In genomic region chr2:103874466-103874865, GRCm38 (mm10) we compare ENCODE assay signal across 19 mouse cellular contexts.
DNase-seq lines count a peak whose midpoint lies in the region; ATAC-seq and TF ChIP-seq lines count a peak whose summit lies in the region.
"Had no signal": no experiment of that assay in that cellular context is flagged by ENCODE, and none has a peak within 500 bp of the region (broad histone marks: within the 10 kb centered on the region; RNA-seq: fewer than 3 reads in every experiment).

No protein-coding gene starts in this region.

- H3K36me3 ChIP-seq in CH12.LX (replicated peaks in 1 of 2; ENCODE audit: control insufficient read depth in 1 of 2, insufficient read depth in 1 of 2, low read length in 1 of 2) = no peaks in the 10 kb centered on the region
- H3K36me3 ChIP-seq in liver, embryonic 13.5 days = no peaks in the 10 kb centered on the region
- no peaks in the 10 kb centered on the region for H3K36me3 ChIP-seq in liver, postnatal 0 days (replicated peaks; ENCODE audit: insufficient read depth, low read length)
- H3K36me3 ChIP-seq in kidney, embryonic 16.5 days (ENCODE audit: insufficient read depth, low read length) = no peaks in the 10 kb centered on the region
- H3K36me3 ChIP-seq: embryonic facial prominence, embryonic 10.5 days; forebrain, embryonic 15.5 days; G1E; heart, embryonic 15.5 days; hindbrain, embryonic 13.5 days had no signal

- H3K79me2 ChIP-seq in CH12.LX (replicated peaks; ENCODE audit: control insufficient read depth, extremely low read depth, insufficient read depth, poor library complexity, severe bottlenecking) = no peaks in the 10 kb centered on the region

- dilution Hi-C loops in CH12.LX (cut with MboI; ENCODE audit: extremely low pct_ligation_motif_present, extremely low pct_unique_long_range_greater_than_20kb, low sequenced_read_pairs) = no loop called here

- WGBS in liver, embryonic 13.5 days (ENCODE audit: insufficient replicate concordance) = 37% methylated on average over 3 of the region's 3 CpGs
- WGBS in liver, postnatal 0 days (ENCODE audit: insufficient replicate concordance) = 59% methylated on average over 3 of the region's 3 CpGs
- WGBS in kidney, embryonic 16.5 days = 62% methylated on average over 3 of the region's 3 CpGs

- H3K27me3 ChIP-seq in CH12.LX (replicated peaks) = no peaks in the 10 kb centered on the region
- no peaks in the 10 kb centered on the region for H3K27me3 ChIP-seq in liver, embryonic 13.5 days
- no peaks in the 10 kb centered on the region for H3K27me3 ChIP-seq in liver, postnatal 0 days (ENCODE audit: insufficient read depth, low read length)
- H3K27me3 ChIP-seq in kidney, embryonic 16.5 days (ENCODE audit: insufficient read depth, low read length) = no peaks in the 10 kb centered on the region
- H3K27me3 ChIP-seq: forebrain, embryonic 15.5 days; hindbrain, embryonic 13.5 days had no signal

- H3K27ac ChIP-seq in CH12.LX (ENCODE audit: insufficient read depth, low read depth) = no peak overlapping the region
- H3K27ac ChIP-seq in liver, embryonic 13.5 days = peak overlapping the region; percentile 83
- H3K27ac ChIP-seq in liver, postnatal 0 days (ENCODE audit: low read depth) = peak overlapping the region; percentile 57; the same call in 1 of the 2 replicates
- H3K27ac ChIP-seq in kidney, embryonic 16.5 days (ENCODE audit: low read length) = no peak overlapping the region
- H3K27ac ChIP-seq: embryonic facial prominence, embryonic 10.5 days; forebrain, embryonic 15.5 days; heart, adult 2 months; heart, embryonic 15.5 days; hindbrain, embryonic 13.5 days had no signal

- H3K4me2 ChIP-seq in CH12.LX (ENCODE audit: insufficient read depth, low read depth, poor library complexity, severe bottlenecking) = no peak overlapping the region
- no peak overlapping the region for H3K4me2 ChIP-seq in liver, embryonic 13.5 days
- no peak overlapping the region for H3K4me2 ChIP-seq in liver, postnatal 0 days (ENCODE audit: low read depth, low read length)
- no peak overlapping the region for H3K4me2 ChIP-seq in kidney, embryonic 16.5 days (replicated peaks; ENCODE audit: low read depth, low read length)
- H3K4me2 ChIP-seq: forebrain, embryonic 15.5 days; heart, embryonic 11.5 days; heart, embryonic 15.5 days; hindbrain, embryonic 13.5 days had no signal

- 0 out of 2 replicates have a peak, but pooled peaks have one; percentile 30 for ATAC-seq in erythroid progenitor cell, adult 5-6 weeks (replicated peaks; ENCODE audit: low FRiP score, poor library complexity, severe bottlenecking)
- peak; percentile 56 for ATAC-seq in liver, embryonic 13.5 days (ENCODE audit: low read depth)
- ATAC-seq in liver, postnatal 0 days = no peak
- no peak for ATAC-seq in kidney, embryonic 16.5 days (ENCODE audit: low FRiP score, low TSS enrichment)
- ATAC-seq: forebrain, embryonic 15.5 days had no signal

- no peak for TF ChIP-seq RAD21 in CH12.LX (IDR thresholded peaks at IDR 0.05; ENCODE audit: low read depth, low read length)

- H3K4me3 ChIP-seq in CH12.LX (replicated peaks in 1 of 3; ENCODE audit: low read depth in 2 of 3, low read length in 2 of 3, poor library complexity in 1 of 3) = no peak overlapping the region
- no peak overlapping the region for H3K4me3 ChIP-seq in liver, embryonic 13.5 days (replicated peaks)
- H3K4me3 ChIP-seq in liver, postnatal 0 days (ENCODE audit: low read depth, low read length) = no peak overlapping the region
- no peak overlapping the region for H3K4me3 ChIP-seq in kidney, embryonic 16.5 days (ENCODE audit: low read length)
- H3K4me3 ChIP-seq: embryonic facial prominence, embryonic 10.5 days; forebrain, embryonic 15.5 days; heart, adult 2 months; heart, embryonic 15.5 days; hindbrain, embryonic 13.5 days had no signal

- peaks cover 12 to 43% of the 10 kb centered on the region in 2 experiments for H3K4me1 ChIP-seq in CH12.LX (ENCODE audit: control insufficient read depth in 1 of 2, insufficient read depth in 2 of 2)
- H3K4me1 ChIP-seq in liver, embryonic 13.5 days (replicated peaks) = peaks cover 71% of the 10 kb centered on the region
- peaks cover 7% of the 10 kb centered on the region for H3K4me1 ChIP-seq in liver, postnatal 0 days (ENCODE audit: insufficient read depth)
- H3K4me1 ChIP-seq in kidney, embryonic 16.5 days (ENCODE audit: insufficient read depth, low read length) = no peaks in the 10 kb centered on the region
- H3K4me1 ChIP-seq: heart, embryonic 15.5 days had no signal

- TF ChIP-seq POLR2A in CH12.LX (IDR thresholded peaks at IDR 0.05; ENCODE audit: low read depth, low read length) = no peak

- TF ChIP-seq EP300 in CH12.LX (IDR thresholded peaks at IDR 0.05; ENCODE audit: low read length) = no peak
- no peak for TF ChIP-seq EP300 in liver, postnatal 0 days (IDR thresholded peaks at IDR 0.05; ENCODE audit: low read depth)

- no peak for DNase-seq in CH12.LX (ENCODE audit: extremely low read depth)
- DNase-seq in liver, embryonic 13.5 days = no peak
- no peak for DNase-seq in liver, postnatal 0 days
- no peak for DNase-seq in layer of hippocampus, postnatal 25 days (ENCODE audit: extremely low spot score in 1 of 2, low spot score in 1 of 2)
- no peak for DNase-seq in thymus, adult 18-20 months
- DNase-seq: adrenal gland, postnatal 10 days; cerebellum, adult 11-12 months; cerebellum, adult 9-10 months; gastrocnemius, postnatal 36 days; heart, adult 2 months; heart, postnatal 14 days had no signal

- H3K9ac ChIP-seq in CH12.LX (ENCODE audit: insufficient read depth, low read depth) = no peak overlapping the region
- H3K9ac ChIP-seq in liver, embryonic 13.5 days = peak overlapping the region; percentile 52
- no peak overlapping the region for H3K9ac ChIP-seq in liver, postnatal 0 days (replicated peaks)
- no peak overlapping the region for H3K9ac ChIP-seq in kidney, embryonic 16.5 days (replicated peaks; ENCODE audit: low read length)
- H3K9ac ChIP-seq: forebrain, embryonic 15.5 days; heart, embryonic 15.5 days; hindbrain, embryonic 13.5 days had no signal

- no peaks in the 10 kb centered on the region for H3K9me3 ChIP-seq in CH12.LX (replicated peaks; ENCODE audit: low read length)
- H3K9me3 ChIP-seq in liver, embryonic 13.5 days (replicated peaks) = no peaks in the 10 kb centered on the region
- H3K9me3 ChIP-seq in liver, postnatal 0 days (ENCODE audit: low read length) = no peaks in the 10 kb centered on the region
- H3K9me3 ChIP-seq in kidney, embryonic 16.5 days (ENCODE audit: low read length) = no peaks in the 10 kb centered on the region
- H3K9me3 ChIP-seq: embryonic facial prominence, embryonic 10.5 days; forebrain, embryonic 15.5 days; G1E; heart, embryonic 15.5 days; hindbrain, embryonic 13.5 days had no signal

- in situ Hi-C loops in CH12.LX (cut with MboI; ENCODE audit: low pct_ligation_motif_present, low pct_unique_long_range_greater_than_20kb, low sequenced_read_pairs) = loop anchor here (5.0 kb wide), 2 partner anchors 33 to 108 kb away; no protein-coding TSS in a partner anchor

- no peak for TF ChIP-seq CTCF in CH12.LX (conservative IDR thresholded peaks at IDR 0.05 in 1 of 2, IDR thresholded peaks at IDR 0.05 in 1 of 2; ENCODE audit: low read depth in 2 of 2, low read length in 2 of 2)
- TF ChIP-seq CTCF in liver, postnatal 0 days (IDR thresholded peaks at IDR 0.05; ENCODE audit: low read depth) = no peak

TF ChIP-seq in CH12.LX, 34 proteins besides CTCF, POLR2A, EP300 and RAD21:
- TF ChIP-seq MAFK (IDR thresholded peaks at IDR 0.05; ENCODE audit: insufficient replicate concordance, low read length) = 0 out of 2 replicates have a peak, but pooled peaks have one; percentile 9
- no peak for TF ChIP-seq IRF4 (IDR thresholded peaks at IDR 0.05; ENCODE audit: low read depth, low read length)
TF ChIP-seq in CH12.LX: peak in this region for 1.

Comparison
In these comparisons a context has a peak if more than half of its experiments do, and no peak if none do; other contexts are left out.
1. ATAC-seq: peak in erythroid progenitor cell, adult 5-6 weeks (single experiment) and liver, embryonic 13.5 days (single experiment); none in liver, postnatal 0 days (single experiment) and kidney, embryonic 16.5 days (single experiment).
2. H3K27ac ChIP-seq: peak in liver, embryonic 13.5 days (single experiment) and liver, postnatal 0 days (single experiment); none in CH12.LX (single experiment) and kidney, embryonic 16.5 days (single experiment).